Mouse (Mus musculus) adrenal gland, postnatal 4 days (tissue): ENCODE results near the gene Slc6a2. TPM values are rescaled to one million over a fixed set of nuclear protein-coding genes. Genes with fewer than 3 reads are reported as not detected.

Experiments
- DNase-seq, 2 experiments: peaks; one replicate each; pipeline ENCODE4 v3.0.0; 2021 to 2022; ENCODE audit warnings: low spot score in 2 of 2, mixed read lengths in 2 of 2
- microRNA-seq: library from miRNA; unstranded; fragments of <30 nt; microRNA quantifications from one replicate; pipeline ENCODE4 v1.2.0, GENCODE M21; 2021
- total RNA-seq, 2 experiments: library from RNA; stranded (reverse); gene quantifications; 2 replicates each; pipeline ENCODE4 v1.2.3; 2021

Slc6a2 gene
- total RNA-seq, 2 experiments from 2014 or later: 33.3 to 59.2 TPM

DNA sequence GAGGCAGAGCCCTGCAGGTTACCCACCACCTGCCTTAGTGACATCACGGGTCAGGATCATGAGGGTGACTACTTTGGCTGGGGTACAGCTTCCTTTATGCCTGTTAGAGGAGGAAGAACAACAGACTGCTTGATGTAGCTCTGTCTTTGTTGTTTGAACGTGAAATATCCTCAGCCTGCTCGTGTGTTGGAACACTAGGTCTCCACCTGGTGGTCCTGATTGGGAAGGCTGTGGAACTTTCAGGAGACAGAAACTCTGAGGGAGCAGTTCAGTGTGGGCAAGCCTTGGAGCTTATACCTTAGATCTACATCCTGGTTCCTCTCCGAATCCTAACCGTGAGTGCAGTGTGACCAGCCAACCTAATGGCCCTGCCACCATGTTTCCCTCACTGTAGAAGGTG lies 61.9 kb downstream of the Slc6a2 start:
- no peak for DNase-seq

DNA sequence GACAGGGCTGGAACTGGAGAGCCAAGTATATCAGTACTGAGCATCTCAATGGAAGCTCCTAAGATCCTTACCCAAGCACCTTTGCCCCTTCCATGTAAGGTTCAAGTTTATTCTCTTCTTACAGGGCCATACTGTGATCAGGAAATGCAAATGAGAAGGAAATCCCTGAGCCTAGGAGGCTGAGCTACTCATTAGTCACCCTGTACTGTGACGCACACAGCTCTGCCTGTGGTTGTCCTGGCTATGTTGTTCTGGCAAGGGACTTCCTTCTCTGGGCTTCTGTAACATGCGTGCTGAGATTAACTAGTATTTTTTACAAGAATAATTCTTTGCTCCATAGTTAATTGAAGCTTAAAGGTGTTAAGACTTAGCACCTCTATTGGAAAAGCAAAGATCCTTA lies 70.8 kb downstream of the Slc6a2 start:
- no peak for DNase-seq

DNA sequence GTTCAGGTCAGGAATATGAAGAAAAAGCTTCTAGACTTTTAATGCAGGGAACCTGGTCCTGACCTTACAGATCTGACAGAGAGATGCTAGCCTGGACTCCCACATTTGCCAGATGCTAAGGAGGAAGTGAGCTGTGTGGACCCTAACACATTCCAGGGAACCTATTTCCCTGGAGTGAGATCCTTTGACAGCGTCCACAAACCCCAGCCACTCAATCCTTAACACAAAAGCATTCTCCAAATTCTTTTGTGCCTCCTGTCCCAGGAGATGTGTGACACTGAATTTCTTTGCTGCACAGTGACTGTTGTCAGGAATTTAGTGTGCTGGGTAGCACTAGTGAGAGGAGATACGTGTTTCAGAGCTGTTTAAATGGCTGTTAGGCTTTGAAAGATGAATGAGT lies 79.0 kb downstream of the Slc6a2 start:
- no peak for DNase-seq

DNA sequence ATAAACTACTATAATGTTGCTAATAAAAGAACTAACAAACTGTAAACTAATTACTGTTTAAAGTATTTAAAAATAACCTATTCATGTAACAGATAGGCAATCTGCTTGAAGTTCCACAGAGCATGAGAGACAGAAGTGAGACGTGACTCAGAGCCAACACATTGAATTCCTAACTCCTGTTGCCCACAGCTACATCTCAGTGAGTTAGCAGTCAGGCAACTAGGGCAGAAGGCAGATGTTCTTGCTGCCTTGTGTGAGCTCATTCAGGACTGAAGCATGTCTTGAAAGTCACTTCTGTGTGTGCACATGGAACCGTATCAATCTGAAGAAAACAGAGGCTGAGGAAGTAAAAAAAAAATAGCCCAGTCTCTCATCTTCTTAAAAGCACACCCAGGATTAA lies 80.4 kb downstream of the Slc6a2 start:
- no peak for DNase-seq

DNA sequence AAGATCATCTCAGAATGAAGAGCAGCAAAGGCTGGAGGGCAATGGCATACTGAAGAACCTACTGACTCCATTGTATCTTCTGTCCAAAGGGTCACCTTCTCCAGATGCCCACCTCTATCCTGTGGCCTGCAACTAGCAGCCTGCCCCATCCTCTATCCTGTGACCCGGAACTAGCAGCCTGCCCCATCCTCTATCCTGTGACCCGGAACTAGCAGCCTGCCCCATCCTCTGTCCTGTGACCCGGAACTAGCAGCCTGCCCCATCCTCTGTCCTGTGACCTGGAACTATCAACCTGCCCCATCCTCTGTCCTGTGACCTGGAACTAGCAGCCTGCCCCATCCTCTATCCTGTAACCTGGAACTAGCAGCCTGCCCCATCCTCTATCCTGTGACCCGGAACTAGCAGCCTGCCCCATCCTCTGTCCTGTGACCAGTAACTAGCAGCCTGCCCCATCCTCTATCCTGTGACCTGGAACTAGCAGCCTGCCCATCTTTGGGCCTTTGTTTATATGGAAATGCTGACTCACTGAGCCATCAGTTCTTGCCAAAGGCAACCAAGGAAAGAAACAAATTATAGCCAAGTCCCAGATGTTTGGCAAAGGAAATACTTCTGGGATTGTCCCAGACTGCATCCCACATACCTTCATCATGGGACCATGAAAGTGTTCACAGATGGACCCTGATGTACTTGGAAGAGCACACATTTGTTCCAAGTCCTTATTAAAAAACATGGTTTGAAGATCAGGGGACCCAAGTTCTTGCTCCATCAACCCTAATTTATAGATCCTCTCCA lies 81.1 kb downstream of the Slc6a2 start:
- DNase-seq: no peak

DNA sequence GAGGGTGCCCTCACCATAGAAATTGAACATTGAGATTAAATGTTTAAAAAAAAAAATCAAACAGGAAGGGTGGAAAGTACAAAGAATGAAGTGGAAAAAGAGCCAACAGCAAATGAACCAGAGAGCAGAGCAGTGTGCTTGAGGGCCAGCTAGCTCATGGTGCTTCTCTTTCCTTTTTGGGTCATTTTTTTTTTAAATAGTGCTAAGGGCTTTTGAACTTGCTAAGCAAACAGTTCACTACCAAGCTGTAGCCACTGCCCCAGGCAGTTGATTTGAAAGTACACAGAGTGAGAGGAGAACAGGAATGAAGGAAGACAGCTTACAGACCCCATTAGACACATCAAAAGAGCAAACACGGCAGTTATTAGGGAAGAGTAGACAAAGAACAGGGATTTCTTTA lies 83.2 kb downstream of the Slc6a2 start:
- no peak for DNase-seq

DNA sequence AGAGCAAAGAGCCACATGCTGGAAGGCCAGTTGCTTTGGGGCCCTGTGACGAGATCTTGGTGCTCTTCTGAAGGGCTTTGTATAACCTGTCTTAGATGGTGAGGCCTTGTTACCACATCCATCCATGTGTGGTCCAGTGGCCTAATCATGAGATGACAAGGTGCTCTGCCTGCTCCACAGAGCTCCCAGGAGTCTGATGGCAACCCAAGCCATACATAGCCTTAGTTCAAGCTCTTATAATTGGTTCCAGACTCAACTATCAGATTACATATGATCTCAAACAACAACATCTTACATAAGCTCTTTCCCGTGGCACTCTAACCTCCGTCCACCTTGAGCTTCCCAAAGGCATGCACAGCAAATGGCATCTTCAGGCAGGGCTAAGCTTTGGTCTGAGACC lies 88.2 kb downstream of the Slc6a2 start, which contains the start of gene Ces1a:
TSS of gene Ces1a (minus strand) at position 101 of the 400 bp plus-strand sequence.
- DNase-seq: no peak

DNA sequence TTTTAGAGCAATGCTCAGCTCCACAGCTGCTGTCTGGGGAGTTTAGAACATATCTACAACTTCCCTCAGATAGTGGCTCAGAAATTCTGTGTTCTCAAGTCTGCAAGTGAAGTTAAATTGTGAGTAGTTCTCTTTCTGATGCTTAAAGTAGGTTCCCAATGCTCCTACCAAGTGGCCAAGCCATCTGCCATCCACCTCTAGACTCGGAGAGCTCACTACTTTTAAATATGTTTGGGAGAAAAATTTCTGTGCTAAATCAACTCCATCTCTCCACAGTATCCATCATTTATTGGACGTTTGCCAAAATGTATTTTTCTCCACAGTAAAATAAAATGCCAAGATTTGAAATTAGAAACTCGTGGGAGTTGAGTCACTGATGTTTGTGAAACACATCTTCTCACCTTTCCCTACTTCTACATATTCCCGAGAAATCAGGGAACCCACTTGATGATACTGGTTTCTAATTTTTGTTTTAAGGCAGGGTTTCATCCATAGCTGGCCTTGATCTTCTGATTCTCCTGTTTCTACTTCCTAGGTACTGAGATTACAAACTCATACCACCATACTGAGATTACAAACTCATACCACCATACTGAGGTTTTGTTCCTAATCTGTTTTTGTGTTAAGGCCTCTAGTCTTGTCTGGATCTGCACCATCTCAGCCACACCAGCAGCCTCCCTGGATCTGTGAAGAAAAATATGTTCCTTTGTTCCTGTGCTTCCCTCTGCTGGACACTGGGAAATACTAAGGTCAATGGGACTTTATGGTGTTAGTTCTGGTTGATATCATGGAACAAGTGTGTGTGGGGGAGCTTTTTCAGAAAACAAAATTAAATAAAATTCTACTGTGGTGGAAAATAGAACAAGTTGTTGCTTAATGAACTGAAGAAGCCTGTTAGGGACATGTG lies 88.9 kb downstream of the Slc6a2 start:
- no peak for DNase-seq

Small RNAs within 50 kb of the gene (microRNA-seq; reads per million reads assigned to microRNA genes)
- not detected for gene Gm22151

Other genes with a start within 250 kb of the Slc6a2 start
- 100 to 1,000 TPM; 103 to 107 TPM for gene Mmp2, start 132.8 kb upstream of the Slc6a2 start, total RNA-seq
- 1 to 10 TPM; 5.5 to 6.9 TPM for gene Lpcat2, start 104.7 kb upstream of the Slc6a2 start, total RNA-seq
- under 1 TPM; 0.31 to 0.70 TPM for gene Capns2, start 58.7 kb upstream of the Slc6a2 start, total RNA-seq
- gene Ces1a, start 88.1 kb downstream of the Slc6a2 start, total RNA-seq: not detected
- gene Ces1b, start 119.9 kb downstream of the Slc6a2 start, total RNA-seq: 1 to 10 TPM in 1 of 2 experiments, not detected in 1; 4.0 TPM
- gene Ces1c, start 171.2 kb downstream of the Slc6a2 start, total RNA-seq: 10 to 100 TPM in 1 of 2 experiments, 1 to 10 TPM in 1; 1.4 to 60.2 TPM
- gene Ces1d, start 237.8 kb downstream of the Slc6a2 start, total RNA-seq: 10 to 100 TPM; 10.9 to 26.2 TPM